Mouse (Mus musculus): ENCODE measurements around the gene Mmp3.

- TF ChIP-seq CTCF (IDR thresholded peaks at IDR 0.05): no peak
- TF ChIP-seq EP300 (IDR thresholded peaks at IDR 0.05): no peak
Measured at GRCm38 (mm10) chr9:7483684-7484394, 38.2 kb downstream of the Mmp3 start.
